Mouse (Mus musculus): ENCODE data around the gene Lingo3. TPM values are rescaled to one million over a fixed set of nuclear protein-coding genes. Genes with fewer than 3 reads are reported as not detected.

Lingo3 gene
- polyA plus RNA-seq, 1 experiment from 2014 or later = 0.05 TPM

- H3K4me2 ChIP-seq = no peak overlapping the region
- ATAC-seq (replicated peaks; ENCODE audit: low FRiP score) (no peak), DNase-seq (ENCODE audit: low spot score) (no peak)
- 0 out of 2 replicates have a peak overlapping the region, but pooled peaks have one; percentile 14 for H3K9ac ChIP-seq (ENCODE audit: low read depth, low read length)
- H3K27me3 ChIP-seq (replicated peaks; ENCODE audit: control insufficient read depth, insufficient read depth, low read length) = no peaks in the 10 kb centered on the region
- H3K9me3 ChIP-seq (ENCODE audit: control insufficient read depth, low read length) = no peaks in the 10 kb centered on the region
- no peak overlapping the region for H3K27ac ChIP-seq (ENCODE audit: low read depth, low read length)
- peaks cover 5% of the 10 kb centered on the region; the same call in 1 of the 2 replicates for H3K4me1 ChIP-seq (replicated peaks; ENCODE audit: control insufficient read depth, insufficient read depth, low read length)
- 92% methylated on average over 19 of the region's 19 CpGs for WGBS
- peaks cover 77% of the 10 kb centered on the region for H3K36me3 ChIP-seq (ENCODE audit: control insufficient read depth, insufficient read depth, low read length)
- no peak overlapping the region for H3K4me3 ChIP-seq (ENCODE audit: low read depth, low read length)
These were observed 53.0 kb downstream of the Lingo3 start for GRCm38 (mm10) chr10:80790761-80791404.

- Histone ChIP-seq H3K4me3 (ENCODE audit: low read depth, low read length) (no peak overlapping the region), H3K27ac (ENCODE audit: low read depth, low read length) (no peak overlapping the region), H3K27me3 (replicated peaks; ENCODE audit: control insufficient read depth, insufficient read depth, low read length) (no peaks in the 10 kb centered on the region), H3K9me3 (ENCODE audit: control insufficient read depth, low read length) (no peaks in the 10 kb centered on the region), H3K4me1 (replicated peaks; ENCODE audit: control insufficient read depth, insufficient read depth, low read length) (0 out of 2 replicates have a peak, but pooled peaks cover 3% of the 10 kb centered on the region), H3K36me3 (ENCODE audit: control insufficient read depth, insufficient read depth, low read length) (peaks cover 86% of the 10 kb centered on the region), H3K9ac (ENCODE audit: low read depth, low read length) (no peak overlapping the region), H3K4me2 (no peak overlapping the region)
- 80% methylated on average over 2 of the region's 2 CpGs for WGBS
- DNase-seq (ENCODE audit: low spot score) = no peak
- no peak for ATAC-seq (replicated peaks; ENCODE audit: low FRiP score)
These were observed 56.3 kb downstream of the Lingo3 start for GRCm38 (mm10) chr10:80787517-80787916.

GRCm38 (mm10) chr10:80785963-80786362 lies 57.9 kb downstream of the Lingo3 start:
- ATAC-seq (replicated peaks; ENCODE audit: low FRiP score) (no peak), DNase-seq (ENCODE audit: low spot score) (no peak)
- Histone ChIP-seq H3K4me2 (no peak overlapping the region), H3K9ac (ENCODE audit: low read depth, low read length) (no peak overlapping the region), H3K9me3 (ENCODE audit: control insufficient read depth, low read length) (no peaks in the 10 kb centered on the region), H3K27me3 (replicated peaks; ENCODE audit: control insufficient read depth, insufficient read depth, low read length) (no peaks in the 10 kb centered on the region), H3K36me3 (ENCODE audit: control insufficient read depth, insufficient read depth, low read length) (peaks cover 81% of the 10 kb centered on the region), H3K4me1 (replicated peaks; ENCODE audit: control insufficient read depth, insufficient read depth, low read length) (no peaks in the 10 kb centered on the region), H3K27ac (ENCODE audit: low read depth, low read length) (no peak overlapping the region), H3K4me3 (ENCODE audit: low read depth, low read length) (no peak overlapping the region)
- WGBS = 94% methylated on average over 11 of the region's 11 CpGs

GRCm38 (mm10) chr10:80784871-80785270 lies 59.0 kb downstream of the Lingo3 start:
- Histone ChIP-seq H3K9me3 (ENCODE audit: control insufficient read depth, low read length) (no peaks in the 10 kb centered on the region), H3K27ac (ENCODE audit: low read depth, low read length) (no peak overlapping the region), H3K4me3 (ENCODE audit: low read depth, low read length) (no peak overlapping the region), H3K36me3 (ENCODE audit: control insufficient read depth, insufficient read depth, low read length) (peaks cover 78% of the 10 kb centered on the region), H3K4me2 (no peak overlapping the region), H3K9ac (ENCODE audit: low read depth, low read length) (no peak overlapping the region), H3K27me3 (replicated peaks; ENCODE audit: control insufficient read depth, insufficient read depth, low read length) (no peaks in the 10 kb centered on the region), H3K4me1 (replicated peaks; ENCODE audit: control insufficient read depth, insufficient read depth, low read length) (no peaks in the 10 kb centered on the region)
- DNase-seq (ENCODE audit: low spot score) = no peak
- 91% methylated on average over 12 of the region's 12 CpGs for WGBS
- ATAC-seq (replicated peaks; ENCODE audit: low FRiP score) = no peak

- Histone ChIP-seq H3K36me3 (ENCODE audit: control insufficient read depth, insufficient read depth, low read length) (peaks cover 75% of the 10 kb centered on the region), H3K4me2 (no peak overlapping the region), H3K4me1 (replicated peaks; ENCODE audit: control insufficient read depth, insufficient read depth, low read length) (no peaks in the 10 kb centered on the region), H3K9ac (ENCODE audit: low read depth, low read length) (no peak overlapping the region), H3K27ac (ENCODE audit: low read depth, low read length) (no peak overlapping the region), H3K9me3 (ENCODE audit: control insufficient read depth, low read length) (no peaks in the 10 kb centered on the region), H3K27me3 (replicated peaks; ENCODE audit: control insufficient read depth, insufficient read depth, low read length) (no peaks in the 10 kb centered on the region), H3K4me3 (ENCODE audit: low read depth, low read length) (no peak overlapping the region)
- DNase-seq (ENCODE audit: low spot score) (no peak), ATAC-seq (replicated peaks; ENCODE audit: low FRiP score) (no peak)
- 100% methylated on average over 2 of the region's 2 CpGs for WGBS
These were observed 59.5 kb downstream of the Lingo3 start for GRCm38 (mm10) chr10:80784302-80784701.

MicroRNA genes within 50 kb of the gene (microRNA counts, 519-probe panel; counts per million panel counts)
- not detected for microRNA mmu-miR-1982

Small RNA genes lying within 50 kb of the gene (microRNA-seq; reads per million reads assigned to microRNA genes)
- 10.6 reads per million, percentile 23 among the genes with 10 or more reads in this experiment for gene Mir1982 (ENCODE audit: borderline number of aligned reads)

Other genes starting within 250 kb of the Lingo3 start
- 93.9 and 94.3 TPM in 2 replicates for gene Scamp4, start 241.2 kb downstream of the Lingo3 start, polyA plus RNA-seq (2014; fragmentation: Nextera tagmentation; extraction: Ambion mirVana)
- 9.7 TPM in 2 replicates for gene Adat3, start 241.2 kb downstream of the Lingo3 start, polyA plus RNA-seq (2014; fragmentation: Nextera tagmentation; extraction: Ambion mirVana)
- 3.6 TPM in 2 replicates for gene Gm49322, start 238.0 kb downstream of the Lingo3 start, polyA plus RNA-seq (2014; fragmentation: Nextera tagmentation; extraction: Ambion mirVana)
- gene Csnk1g2, start 221.2 kb downstream of the Lingo3 start, polyA plus RNA-seq (2014; fragmentation: Nextera tagmentation; extraction: Ambion mirVana) = 92.3 and 96.1 TPM in 2 replicates
- 38.0 and 38.4 TPM in 2 replicates for gene Btbd2, start 187.0 kb downstream of the Lingo3 start, polyA plus RNA-seq (2014; fragmentation: Nextera tagmentation; extraction: Ambion mirVana)
- gene Mknk2, start 165.9 kb downstream of the Lingo3 start, polyA plus RNA-seq (2014; fragmentation: Nextera tagmentation; extraction: Ambion mirVana) = 124 and 128 TPM in 2 replicates
- gene Mob3a, start 142.1 kb downstream of the Lingo3 start, polyA plus RNA-seq (2014; fragmentation: Nextera tagmentation; extraction: Ambion mirVana) = 56.7 and 57.3 TPM in 2 replicates
- gene Izumo4, start 141.9 kb downstream of the Lingo3 start, polyA plus RNA-seq (2014; fragmentation: Nextera tagmentation; extraction: Ambion mirVana) = 5.7 and 6.8 TPM in 2 replicates
- 53.1 and 53.2 TPM in 2 replicates for gene Ap3d1, start 101.8 kb downstream of the Lingo3 start, polyA plus RNA-seq (2014; fragmentation: Nextera tagmentation; extraction: Ambion mirVana)
- gene Dot1l, start 88.8 kb downstream of the Lingo3 start, polyA plus RNA-seq (2014; fragmentation: Nextera tagmentation; extraction: Ambion mirVana) = 23.9 and 28.2 TPM in 2 replicates
- gene Sf3a2, start 45.8 kb downstream of the Lingo3 start, polyA plus RNA-seq (2014; fragmentation: Nextera tagmentation; extraction: Ambion mirVana) = 116 and 121 TPM in 2 replicates
- 178 and 188 TPM in 2 replicates for gene Plekhj1, start 45.4 kb downstream of the Lingo3 start, polyA plus RNA-seq (2014; fragmentation: Nextera tagmentation; extraction: Ambion mirVana)
- gene Amh, start 38.8 kb downstream of the Lingo3 start, polyA plus RNA-seq (2014; fragmentation: Nextera tagmentation; extraction: Ambion mirVana) = 0.14 TPM in 1 of 2 replicates, not detected in the other
- gene Jsrp1, start 30.5 kb downstream of the Lingo3 start, polyA plus RNA-seq (2014; fragmentation: Nextera tagmentation; extraction: Ambion mirVana) = 1.1 and 1.5 TPM in 2 replicates
- 1,793 and 1,800 TPM in 2 replicates for gene Oaz1, start 17.4 kb downstream of the Lingo3 start, polyA plus RNA-seq (2014; fragmentation: Nextera tagmentation; extraction: Ambion mirVana)
- gene Lsm7, start 11.2 kb upstream of the Lingo3 start, polyA plus RNA-seq (2014; fragmentation: Nextera tagmentation; extraction: Ambion mirVana) = 403 and 453 TPM in 2 replicates
- 58.5 and 63.8 TPM in 2 replicates for gene Sppl2b, start 11.2 kb upstream of the Lingo3 start, polyA plus RNA-seq (2014; fragmentation: Nextera tagmentation; extraction: Ambion mirVana)
- not detected in 2 replicates for gene Tmprss9, start 27.8 kb upstream of the Lingo3 start, polyA plus RNA-seq (2014; fragmentation: Nextera tagmentation; extraction: Ambion mirVana)
- gene Timm13, start 56.9 kb upstream of the Lingo3 start, polyA plus RNA-seq (2014; fragmentation: Nextera tagmentation; extraction: Ambion mirVana) = 396 and 445 TPM in 2 replicates
- 16.2 and 18.2 TPM in 2 replicates for gene Lmnb2, start 74.2 kb upstream of the Lingo3 start, polyA plus RNA-seq (2014; fragmentation: Nextera tagmentation; extraction: Ambion mirVana)
- 4.0 and 5.0 TPM in 2 replicates for gene Gadd45b, start 86.0 kb upstream of the Lingo3 start, polyA plus RNA-seq (2014; fragmentation: Nextera tagmentation; extraction: Ambion mirVana)
- 1.8 and 2.1 TPM in 2 replicates for gene Gng7, start 170.9 kb upstream of the Lingo3 start, polyA plus RNA-seq (2014; fragmentation: Nextera tagmentation; extraction: Ambion mirVana)
- 0.45 TPM in 1 of 2 replicates, not detected in the other for gene Diras1, start 181.6 kb upstream of the Lingo3 start, polyA plus RNA-seq (2014; fragmentation: Nextera tagmentation; extraction: Ambion mirVana)
- 9.1 and 9.4 TPM in 2 replicates for gene Slc39a3, start 193.4 kb upstream of the Lingo3 start, polyA plus RNA-seq (2014; fragmentation: Nextera tagmentation; extraction: Ambion mirVana)
- 147 and 153 TPM in 2 replicates for gene Sgta, start 216.1 kb upstream of the Lingo3 start, polyA plus RNA-seq (2014; fragmentation: Nextera tagmentation; extraction: Ambion mirVana)
- gene Thop1, start 226.0 kb upstream of the Lingo3 start, polyA plus RNA-seq (2014; fragmentation: Nextera tagmentation; extraction: Ambion mirVana) = 80.3 and 84.0 TPM in 2 replicates